Mouse (Mus musculus): ENCODE measurements around the gene Tsc1.

- TF ChIP-seq CTCF (IDR thresholded peaks at IDR 0.05; ENCODE audit: borderline replicate concordance, insufficient read depth, low read depth, low read length) (no peak), POLR2A (IDR thresholded peaks at IDR 0.05; ENCODE audit: borderline replicate concordance, insufficient read depth, low read length) (no peak)
Measured at GRCm38 (mm10) chr2:28730676-28731075, 89.6 kb downstream of the Tsc1 start.

All from cerebellum, adult 2 months (tissue).